Mouse (Mus musculus) liver (tissue): Measurements from ENCODE around the gene Gm10273.

Source experiments
- DNase-seq: peaks from one replicate; pipeline ENCODE4 v3.0.0-alpha.2; 2020; ENCODE audit warnings: mixed read lengths

Gm10273 gene

DNA sequence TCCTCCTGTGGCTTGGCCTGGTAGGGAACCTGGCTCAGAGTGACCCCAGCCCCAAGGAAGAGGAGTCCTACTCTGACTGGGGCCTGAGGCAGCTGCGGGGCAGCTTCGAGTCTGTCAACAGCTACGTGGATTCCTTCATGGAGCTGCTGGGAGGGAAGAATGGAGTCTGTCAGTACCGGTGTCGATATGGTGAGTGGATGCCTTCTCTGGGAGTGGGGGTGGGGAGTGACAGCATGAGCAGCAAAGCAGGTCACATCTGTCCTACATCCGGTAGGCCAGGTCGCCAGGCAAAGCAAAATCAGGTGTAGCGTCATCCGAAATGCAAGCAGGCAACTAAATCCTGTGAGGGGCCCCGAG lies 8.3 kb downstream of the Gm10273 start:
- no peak for DNase-seq

DNA sequence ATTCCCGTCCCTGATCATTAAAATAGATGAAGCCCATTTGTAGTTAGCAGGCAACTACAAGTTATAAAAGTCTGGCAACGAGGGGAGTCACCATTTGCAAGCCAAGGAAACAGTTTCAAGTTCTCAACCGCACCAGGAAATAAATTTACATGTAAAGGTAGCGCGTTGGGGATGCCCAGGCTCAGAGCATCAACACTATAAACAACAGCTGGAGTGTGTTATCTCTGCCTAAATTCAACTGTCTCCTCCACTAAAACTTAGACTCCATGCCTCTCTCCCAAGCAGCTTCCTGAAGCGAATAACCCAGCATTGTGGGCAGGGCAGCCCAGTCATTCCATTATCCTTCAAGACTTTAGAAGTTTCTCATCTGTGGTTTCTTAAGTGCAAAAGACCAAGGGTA lies 13.1 kb downstream of the Gm10273 start:
- DNase-seq = no peak

DNA sequence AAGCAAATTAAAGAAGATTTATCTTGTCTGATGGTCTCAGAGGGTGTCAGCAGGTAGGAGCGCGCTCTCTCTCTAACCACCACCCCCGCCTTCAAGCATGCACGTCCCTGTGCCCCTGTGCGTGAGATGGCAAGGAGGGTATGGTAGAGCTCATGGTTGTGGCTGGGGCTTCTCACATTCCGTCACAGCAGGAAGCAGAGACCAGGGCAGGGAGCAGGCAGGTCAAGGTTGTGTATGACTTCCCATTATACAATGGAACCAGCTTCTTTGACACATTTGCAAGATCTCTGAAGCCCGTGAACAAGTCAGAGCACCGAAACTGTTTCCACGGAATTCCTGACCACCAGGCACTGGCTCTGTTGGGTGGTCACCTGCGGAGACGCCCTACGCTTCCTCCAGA lies 14.8 kb downstream of the Gm10273 start:
- DNase-seq = no peak

DNA sequence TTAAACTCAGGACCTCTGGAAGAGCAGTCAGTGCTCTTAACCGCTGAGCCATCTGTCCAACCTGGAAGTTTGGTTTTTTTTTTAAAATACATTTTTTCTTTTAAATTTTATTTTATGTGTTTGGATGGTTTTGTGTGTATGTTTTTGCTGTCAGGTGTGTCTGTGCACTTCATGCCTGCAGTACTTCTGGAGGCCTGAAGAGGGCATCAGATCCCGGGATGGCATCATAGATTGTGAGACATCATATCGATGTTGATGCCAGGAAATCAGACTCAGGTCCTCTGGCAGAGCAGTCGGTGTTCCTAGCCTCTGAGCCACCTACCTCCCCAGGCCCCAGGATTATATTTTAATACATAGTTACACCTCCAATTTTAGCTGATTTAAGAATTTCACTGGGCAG lies 18.3 kb downstream of the Gm10273 start:
- DNase-seq = no peak

DNA sequence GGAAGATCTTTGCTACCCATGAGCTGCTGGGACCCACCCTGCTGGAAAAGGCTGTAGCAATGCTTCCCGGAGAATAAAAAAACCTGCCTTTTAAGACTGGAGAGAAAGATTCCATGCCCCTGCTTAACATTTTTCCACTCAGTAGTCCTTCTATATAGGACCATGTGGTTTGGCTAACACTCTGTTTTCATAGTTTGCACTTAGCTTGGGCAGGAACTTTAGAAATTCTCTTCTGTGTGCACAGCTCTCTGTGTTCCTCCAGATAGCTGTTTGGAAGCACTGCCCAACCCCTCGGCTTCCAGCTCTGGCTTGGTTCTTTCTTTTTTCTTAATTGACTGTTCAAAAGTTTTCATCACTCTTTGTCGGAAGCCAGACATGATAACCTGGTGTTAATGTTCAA lies 21.2 kb downstream of the Gm10273 start:
- no peak for DNase-seq

DNA sequence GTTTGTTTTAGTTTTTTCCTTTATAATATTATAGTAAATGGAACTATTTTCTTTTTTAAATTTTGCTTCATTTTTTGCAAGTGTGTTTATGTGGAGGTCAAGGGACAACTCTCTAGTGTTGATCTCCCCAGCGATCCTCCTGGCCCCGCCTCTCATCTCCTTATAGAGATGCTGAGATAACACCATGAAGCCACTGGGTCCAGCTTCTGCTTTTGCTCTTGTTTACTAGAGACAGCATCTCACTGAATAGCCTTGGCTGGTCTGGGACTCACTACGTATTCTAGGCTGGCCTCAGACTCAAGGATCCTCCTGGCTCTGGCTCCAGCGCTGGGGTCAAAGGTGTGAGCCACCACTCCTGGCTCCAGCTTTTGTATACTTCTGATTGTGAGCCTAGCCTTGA lies 24.1 kb downstream of the Gm10273 start:
- DNase-seq = no peak

DNA sequence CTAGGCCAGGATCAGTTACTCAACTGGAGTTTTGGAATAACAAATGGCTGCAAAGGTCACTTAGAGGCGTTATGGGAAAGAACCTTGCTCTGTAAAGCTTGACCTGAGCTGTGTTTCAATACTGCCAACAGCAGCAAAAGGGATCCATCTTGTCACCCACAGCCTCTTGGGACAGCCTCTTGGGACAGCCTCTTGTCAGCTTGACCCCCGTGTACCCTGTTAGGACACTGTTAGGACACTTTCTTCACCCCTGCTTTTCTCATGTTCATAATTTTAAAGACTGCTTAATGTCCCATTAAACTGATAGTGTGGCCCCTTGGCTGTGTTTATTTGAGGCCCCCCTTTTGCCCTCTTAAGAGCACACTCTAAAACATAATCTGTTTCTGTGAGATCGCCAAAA lies 29.0 kb downstream of the Gm10273 start:
- DNase-seq = no peak

DNA sequence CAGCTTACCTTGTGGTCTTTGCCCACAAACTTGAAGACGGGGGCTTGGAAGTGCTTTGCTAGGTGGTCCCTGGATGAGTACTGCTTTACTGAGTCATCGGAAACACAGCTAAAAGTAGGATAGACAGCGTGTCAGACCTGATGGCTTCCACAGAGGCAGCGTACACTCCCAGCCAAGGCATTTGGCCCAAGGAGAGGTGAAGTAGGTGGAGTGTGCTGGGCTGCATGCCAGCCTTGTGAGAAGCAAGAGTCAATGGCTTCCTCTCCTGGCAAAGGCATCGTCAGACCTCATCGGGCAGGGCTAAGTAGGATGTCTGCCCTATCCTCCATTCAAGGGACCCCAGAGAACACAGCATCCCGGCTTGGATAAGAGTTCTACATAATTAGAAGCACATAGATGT lies 29.9 kb downstream of the Gm10273 start:
- no peak for DNase-seq

DNA sequence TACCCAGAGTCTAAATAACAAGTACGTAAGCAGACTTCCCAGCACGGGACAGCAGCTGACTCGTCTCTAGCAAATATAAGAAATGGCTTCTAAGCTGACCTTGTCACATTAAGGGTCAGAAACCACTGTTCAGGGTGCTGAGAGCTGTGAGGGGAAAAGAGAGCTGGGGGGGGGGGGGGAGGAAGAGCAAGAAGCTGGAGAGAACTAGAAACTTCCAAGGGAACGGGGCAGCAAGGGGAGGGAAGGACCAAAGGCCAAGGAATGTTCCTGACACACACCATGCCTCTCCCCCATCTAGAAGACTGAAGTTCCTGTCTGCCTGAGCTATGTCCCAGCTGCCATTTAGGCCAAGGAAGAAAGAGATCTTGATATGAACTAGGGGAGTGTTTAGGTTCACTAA lies 30.9 kb downstream of the Gm10273 start:
- DNase-seq = no peak

DNA sequence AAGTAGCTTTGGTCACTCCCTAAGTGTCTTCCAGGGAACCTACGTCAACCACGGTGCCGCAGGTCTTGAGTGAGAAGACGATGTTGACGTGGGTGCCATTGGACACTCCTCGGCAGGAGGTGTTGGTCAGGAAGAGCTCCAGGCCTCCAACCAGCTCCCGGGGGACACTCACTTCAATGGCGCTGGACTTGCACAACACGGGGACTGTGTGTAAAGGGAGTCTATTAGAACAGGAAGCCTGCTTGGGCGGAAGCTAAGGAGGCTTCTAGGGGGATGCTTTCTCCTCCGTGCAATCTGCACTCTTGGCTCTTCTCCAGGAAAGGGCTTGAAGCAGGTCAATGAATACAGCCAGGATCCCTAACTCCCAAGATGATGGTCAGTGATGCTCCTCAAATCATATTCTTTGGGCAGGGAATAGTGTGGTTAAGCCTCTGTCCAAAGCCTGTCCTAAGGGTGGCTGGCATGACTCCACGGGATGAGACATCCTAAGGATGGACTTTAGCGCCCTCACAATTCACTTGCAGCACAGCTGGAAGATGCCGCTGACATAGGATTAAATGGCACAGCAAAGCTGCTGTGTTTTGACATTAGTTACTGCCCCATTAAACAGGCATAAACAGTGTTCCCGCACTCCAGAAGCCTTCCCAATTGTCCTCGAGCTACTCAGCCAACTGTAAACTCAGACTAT lies 34.2 kb downstream of the Gm10273 start:
- DNase-seq = no peak

DNA sequence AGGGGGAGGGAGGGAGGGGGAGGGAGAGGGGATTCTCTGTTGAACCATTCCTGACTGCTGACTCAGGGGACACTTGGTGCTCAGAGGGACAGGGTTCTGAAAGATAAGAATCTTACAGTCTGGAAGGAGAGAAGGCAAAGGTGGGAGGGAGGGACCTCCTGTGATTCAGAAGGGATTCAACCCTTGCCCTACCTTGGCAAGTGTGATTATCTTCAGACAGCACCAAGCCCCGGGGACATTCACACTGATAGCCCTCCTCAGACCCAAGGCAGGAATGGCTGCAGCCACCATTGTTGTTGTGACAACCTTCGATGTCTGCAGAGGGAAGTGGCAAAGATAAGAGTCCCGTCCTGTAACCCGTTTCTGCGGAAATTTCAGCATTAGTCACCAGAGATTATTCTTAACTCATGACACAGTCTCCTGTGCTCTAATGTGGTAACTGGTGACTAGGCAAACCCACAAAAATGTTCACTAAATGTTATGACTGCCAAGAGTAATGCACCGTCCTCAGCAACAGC lies 35.3 kb downstream of the Gm10273 start:
- DNase-seq = peak; percentile 33

DNA sequence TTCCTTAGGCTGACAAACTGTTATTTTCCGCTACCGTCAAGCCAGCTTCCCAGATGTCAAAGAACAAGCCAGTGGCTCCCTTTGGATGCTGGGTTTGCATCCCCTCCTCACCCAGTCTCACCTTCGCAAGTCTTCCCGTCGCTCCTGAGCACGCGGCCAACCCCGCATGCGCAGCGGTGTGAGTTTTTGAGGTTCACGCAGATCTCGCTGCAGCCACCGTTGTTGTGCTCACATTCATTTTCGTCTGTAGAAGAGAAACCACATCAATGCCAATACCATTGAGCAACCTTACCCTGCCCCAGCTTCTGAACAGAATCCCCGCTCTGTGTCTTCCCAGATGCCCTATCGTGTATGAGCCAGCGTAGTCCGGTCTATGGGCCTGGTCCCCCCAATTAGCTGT lies 40.3 kb downstream of the Gm10273 start:
- DNase-seq = no peak

DNA sequence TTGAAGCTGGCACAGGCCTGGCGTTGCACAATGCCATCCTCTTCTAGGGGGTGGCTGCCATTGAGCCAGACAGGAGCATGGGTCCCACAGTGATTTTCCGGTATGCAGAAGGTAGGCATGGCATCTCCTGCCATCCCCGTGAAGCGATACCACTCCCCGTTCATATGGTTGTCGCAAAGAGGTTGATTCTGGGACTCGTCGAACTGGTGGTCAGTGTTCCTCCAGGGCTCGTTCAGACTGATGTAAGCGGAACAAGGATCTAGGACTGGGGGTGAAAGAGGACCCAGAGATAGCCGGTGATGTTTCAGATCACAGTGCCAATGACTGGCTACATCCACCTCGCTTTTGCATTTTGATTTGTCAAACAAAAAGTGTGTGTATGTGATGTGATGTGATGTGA lies 43.2 kb downstream of the Gm10273 start:
- DNase-seq = no peak

DNA sequence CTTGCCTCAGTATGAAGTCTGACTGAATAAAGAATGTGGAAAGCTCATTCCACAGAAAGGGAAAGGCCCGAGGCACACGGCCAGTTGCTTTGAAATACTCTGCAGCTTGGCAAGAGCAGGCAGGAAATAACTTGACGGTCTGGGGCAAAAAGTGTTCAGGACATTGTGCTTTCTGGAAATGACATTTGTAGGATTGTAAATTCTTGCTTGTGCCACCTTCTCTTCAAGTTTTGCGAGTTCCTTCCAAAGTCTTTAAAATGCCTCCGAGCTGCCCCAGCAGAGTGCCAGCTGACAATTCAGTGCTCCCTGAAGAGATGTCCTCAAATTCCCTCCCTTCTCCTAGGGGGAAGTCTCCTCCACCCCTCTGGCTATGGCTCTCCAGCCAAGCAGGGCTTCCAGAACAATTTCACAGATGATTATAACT lies 44.1 kb downstream of the Gm10273 start:
- DNase-seq = no peak

DNA sequence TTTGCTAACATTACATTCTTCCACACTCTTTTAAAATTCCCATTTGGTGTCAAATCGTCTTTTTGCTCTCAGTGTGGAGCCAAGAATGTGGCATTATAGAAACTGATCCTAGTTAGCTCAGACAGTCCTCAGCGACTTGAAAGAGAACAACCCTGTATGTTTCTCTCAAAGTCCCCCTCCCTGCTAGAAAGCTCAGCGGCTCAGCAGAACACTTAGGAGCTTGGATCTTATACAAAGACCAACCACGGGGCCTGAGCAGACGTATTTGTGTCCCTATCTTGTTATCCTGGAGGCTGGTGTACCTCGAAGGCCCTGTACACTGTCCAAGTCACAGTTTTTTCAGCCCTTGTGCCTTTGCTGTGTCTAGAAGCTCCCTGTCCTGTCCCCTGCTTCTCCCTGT lies 44.7 kb downstream of the Gm10273 start:
- no peak for DNase-seq

DNA sequence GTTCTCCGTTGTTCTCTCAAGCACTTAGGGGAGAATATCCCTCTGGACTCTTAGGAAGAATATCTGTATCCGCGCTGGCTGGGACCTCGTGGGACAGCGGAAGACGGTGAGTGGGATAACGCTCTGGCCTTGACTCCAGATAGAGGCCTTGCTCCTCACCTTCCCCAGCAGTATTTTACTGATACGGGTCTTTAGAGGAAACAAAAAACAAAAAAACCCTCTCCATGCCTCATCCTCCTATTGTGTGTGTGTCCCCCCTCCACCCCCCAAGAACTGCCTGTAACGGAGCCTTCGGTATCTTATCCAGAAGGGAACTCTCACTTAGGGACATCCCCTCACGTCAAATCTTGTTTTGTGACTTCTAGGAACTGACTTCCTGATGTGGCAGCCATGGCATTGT lies 46.3 kb downstream of the Gm10273 start, which contains the start of gene Oit3:
TSS of gene Oit3 (minus strand) at position 44 of the 400 bp plus-strand sequence.
- DNase-seq = no peak

DNA sequence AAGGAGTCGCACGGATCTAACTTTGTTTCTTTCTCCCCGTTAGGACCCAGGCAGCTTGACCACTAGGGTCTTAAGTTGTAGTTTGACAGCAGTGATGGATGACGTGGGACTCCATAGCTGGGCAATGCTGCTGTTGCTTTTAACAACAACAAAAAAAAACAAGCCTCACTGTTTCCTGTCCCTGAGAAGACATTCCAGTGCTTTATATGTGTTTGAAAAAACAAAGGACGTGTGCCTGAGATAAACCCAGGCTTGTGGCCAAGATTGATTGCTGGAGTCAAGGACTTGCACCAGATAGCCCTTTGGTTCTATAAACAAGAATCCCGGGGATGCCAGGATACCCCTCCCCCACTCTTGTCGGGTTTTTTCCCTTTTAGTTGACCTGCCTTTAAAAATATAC lies 47.8 kb downstream of the Gm10273 start:
- peak; percentile 45 for DNase-seq

DNA sequence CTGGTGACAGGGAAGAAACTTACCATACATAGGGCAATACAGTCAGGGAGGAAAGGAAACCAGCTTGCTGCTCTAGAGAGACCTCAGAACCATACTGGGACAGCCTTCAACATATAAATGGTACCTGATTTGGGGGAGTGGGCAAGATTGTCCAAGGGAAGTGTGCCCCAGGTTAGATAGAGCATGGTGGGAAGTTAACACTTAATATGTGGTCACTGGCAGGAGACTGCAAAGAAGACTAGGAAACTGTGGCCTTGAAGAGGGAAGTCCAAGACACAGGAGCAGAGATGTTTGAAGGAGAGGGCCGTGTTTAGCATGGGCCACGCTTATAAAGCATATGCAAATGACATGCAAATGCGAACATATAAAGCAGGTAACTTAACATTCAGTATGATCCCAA lies 48.7 kb downstream of the Gm10273 start:
- DNase-seq = no peak

DNA sequence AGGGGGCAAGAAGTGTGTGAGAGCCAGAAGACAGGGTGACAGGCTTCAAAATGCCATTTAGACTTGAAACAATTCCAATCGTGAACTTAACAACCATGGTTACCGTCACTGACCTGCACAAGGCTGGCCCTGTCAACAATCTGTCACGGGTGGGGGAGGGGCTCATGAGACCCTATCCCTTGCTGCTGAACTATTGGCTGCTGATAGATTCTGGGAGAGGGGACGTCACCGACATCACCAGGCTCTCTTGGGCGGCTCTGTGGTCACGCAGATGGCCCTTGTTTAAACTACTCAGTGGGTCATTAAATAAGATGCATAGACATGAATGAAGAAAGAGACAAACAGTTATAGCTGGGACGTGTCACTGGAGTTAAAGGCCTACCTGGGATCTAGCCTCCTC lies 49.2 kb downstream of the Gm10273 start:
- no peak for DNase-seq
